Mouse (Mus musculus) heart, adult 2 months (tissue): ENCODE measurements at regions not wholly inside any gene's neighbourhood (a gene's known extent, or its start where the extent isn't known, plus 50 kb on each side); places are given as distances from the start of the nearest gene placed in this dataset.

Experiments
- DNase-seq, 2 experiments: peaks; one replicate each; pipeline ENCODE4 v3.0.0; 2021
- H3K27ac ChIP-seq: fragments of 200-600 bp; 2 replicates; pipeline ENCODE4 v1.8.1; 2022
- H3K27me3 ChIP-seq: fragments of 200-500 bp; 2 replicates; pipeline ENCODE4 v1.6.1; 2012; ENCODE audit warnings: mild to moderate bottlenecking, low read length, inconsistent platforms, mixed read lengths; ENCODE audit not compliant: control insufficient read depth, insufficient read depth
- H3K36me3 ChIP-seq: fragments of 200-500 bp; 2 replicates; pipeline ENCODE4 v1.6.1; 2012; ENCODE audit warnings: low read length, inconsistent platforms; ENCODE audit not compliant: control insufficient read depth, insufficient read depth
- H3K4me1 ChIP-seq: fragments of 200-500 bp; 2 replicates; pipeline ENCODE4 v1.6.1; 2011; ENCODE audit warnings: low read length; ENCODE audit not compliant: control insufficient read depth, insufficient read depth
- H3K4me3 ChIP-seq: fragments of 200-600 bp; 2 replicates; pipeline ENCODE4 v1.8.1; 2022
- H3K79me2 ChIP-seq: fragments of 200-500 bp; replicated peaks from 2 replicates; pipeline ENCODE4 v1.6.1; 2012; ENCODE audit warnings: mild to moderate bottlenecking, inconsistent platforms, low read length, moderate library complexity, mixed read lengths; ENCODE audit not compliant: control insufficient read depth, insufficient read depth
- H3K9ac ChIP-seq: fragments of 200-500 bp; 2 replicates; pipeline ENCODE4 v1.6.1; 2012; ENCODE audit warnings: low read depth, mild to moderate bottlenecking, control low read depth, inconsistent platforms, low read length, mixed read lengths
- CTCF ChIP-seq: fragments of 200-600 bp; IDR thresholded peaks from 2 replicates; pipeline ENCODE4 v1.8.1; 2022; ENCODE audit warnings: antibody characterized with exemption, mild to moderate bottlenecking, moderate library complexity
- EP300 ChIP-seq: fragments of 200-500 bp; IDR thresholded peaks from 2 replicates; pipeline ENCODE4 v1.6.1; 2011; ENCODE audit warnings: low read depth, low read length, control low read depth; ENCODE audit not compliant: insufficient read depth
- POLR2A ChIP-seq: fragments of 200-500 bp; IDR thresholded peaks from 2 replicates; pipeline ENCODE4 v1.6.1; 2011; ENCODE audit warnings: mild to moderate bottlenecking, low read depth, low read length, control low read depth; ENCODE audit not compliant: insufficient read depth
- WGBS: fragments of 180-500 bp; shearing (Covaris S2); methylation state at CpG from one replicate; pipeline ENCODE4 v1.1.7; 2018; 5-methylcytosine and 5-hydroxymethylcytosine counted together
- intact Hi-C: fragments of 180-260 bp; cut with DNase I; formaldehyde crosslinking; loops from one replicate; pipeline ENCODE4 v1.15.1; 2025

DNA sequence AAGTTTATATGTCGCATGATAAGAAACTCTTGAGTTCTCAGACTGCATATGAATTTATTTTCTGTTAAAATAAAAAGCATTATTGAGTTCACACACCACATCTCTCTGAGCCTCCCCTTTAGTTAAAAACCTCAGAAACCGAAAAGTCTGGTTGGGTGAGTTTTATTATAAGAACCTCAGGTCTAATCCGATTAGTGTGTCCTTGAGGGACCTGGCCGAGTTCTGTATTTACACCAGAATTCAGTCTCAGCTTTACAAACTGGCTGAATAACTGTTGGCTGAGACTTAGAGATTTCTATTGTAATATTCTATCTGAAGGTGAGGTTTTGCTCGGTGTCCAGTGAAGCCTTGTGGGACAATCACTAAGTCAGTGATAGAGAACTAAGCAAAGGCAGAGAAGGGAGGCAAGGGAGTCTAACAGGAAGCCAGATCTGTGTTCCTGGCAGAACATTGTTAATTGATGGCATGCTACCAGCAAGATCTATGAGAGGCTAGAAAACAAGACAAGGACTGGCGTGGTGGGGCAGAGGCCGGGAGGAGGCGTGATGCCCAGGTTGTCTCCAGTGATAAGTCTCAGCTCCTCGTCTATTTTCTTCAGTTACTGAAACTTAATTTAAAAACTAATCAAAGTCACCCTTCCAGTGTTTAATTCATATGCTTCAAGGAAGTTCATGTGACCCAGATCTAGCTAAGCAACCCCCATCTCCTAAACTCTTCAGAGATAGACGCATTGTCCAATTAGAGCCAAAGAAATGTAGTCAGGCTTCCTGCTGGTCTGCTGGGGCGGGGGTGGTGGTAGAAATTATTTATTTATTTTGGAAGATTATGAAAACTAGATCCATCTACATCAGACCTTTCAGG is 171.8 kb upstream of the Fer start:
- Histone ChIP-seq H3K9ac (no peak overlapping the region), H3K79me2 (no peaks in the 10 kb centered on the region), H3K27me3 (no peaks in the 10 kb centered on the region), H3K4me3 (no peak overlapping the region), H3K4me1 (no peaks in the 10 kb centered on the region), H3K36me3 (no peaks in the 10 kb centered on the region), H3K27ac (no peak overlapping the region)
- WGBS: 65% methylated on average over 11 of the region's 11 CpGs
- TF ChIP-seq EP300 (no peak), POLR2A (no peak), CTCF (no peak)
- intact Hi-C loops: no loop called here
- no peak for DNase-seq

DNA sequence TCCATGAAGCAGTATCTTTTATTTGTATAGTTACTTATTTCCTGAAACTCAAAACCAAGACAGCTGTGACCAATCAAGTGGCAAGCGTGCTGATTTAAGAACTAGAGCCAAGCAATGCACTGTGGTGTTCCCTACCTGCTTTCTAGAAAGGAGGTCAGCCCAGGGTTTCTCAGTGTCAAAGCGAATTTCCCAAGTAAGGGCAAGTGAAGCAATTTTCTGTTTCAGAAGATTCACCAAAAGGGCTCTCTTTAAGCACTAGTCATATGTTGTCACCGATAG is 171.2 kb upstream of the Fer start:
- DNase-seq: no peak
- WGBS: 78% methylated on average over 3 of the region's 3 CpGs
- H3K4me3 ChIP-seq: no peak overlapping the region
- no peaks in the 10 kb centered on the region for H3K79me2 ChIP-seq
- intact Hi-C loops: no loop called here
- H3K27me3 ChIP-seq: no peaks in the 10 kb centered on the region
- H3K4me1 ChIP-seq: no peaks in the 10 kb centered on the region
- no peak overlapping the region for H3K27ac ChIP-seq
- no peak overlapping the region for H3K9ac ChIP-seq
- H3K36me3 ChIP-seq: no peaks in the 10 kb centered on the region
- TF ChIP-seq CTCF (no peak), POLR2A (no peak), EP300 (no peak)

DNA sequence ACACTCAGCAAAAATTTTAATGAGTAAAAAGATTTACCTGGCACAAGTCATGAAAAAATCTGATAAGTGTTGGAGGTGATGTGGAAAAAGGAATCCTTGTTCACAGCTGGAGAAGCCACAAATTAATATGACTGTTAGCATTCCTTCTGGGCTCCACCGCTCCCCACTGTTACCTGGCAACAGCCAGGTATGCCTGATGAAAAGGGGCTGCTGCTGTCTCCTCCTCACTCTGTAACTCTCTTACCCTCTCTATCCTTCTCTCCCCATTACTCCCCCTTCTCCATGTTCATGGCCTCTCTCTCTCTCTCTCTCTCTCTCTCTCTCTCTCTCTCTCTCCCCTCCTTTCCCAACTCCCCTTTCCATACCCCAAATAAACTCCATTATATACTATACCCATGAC is 169.6 kb upstream of the Fer start:
- intact Hi-C loops: no loop called here

DNA sequence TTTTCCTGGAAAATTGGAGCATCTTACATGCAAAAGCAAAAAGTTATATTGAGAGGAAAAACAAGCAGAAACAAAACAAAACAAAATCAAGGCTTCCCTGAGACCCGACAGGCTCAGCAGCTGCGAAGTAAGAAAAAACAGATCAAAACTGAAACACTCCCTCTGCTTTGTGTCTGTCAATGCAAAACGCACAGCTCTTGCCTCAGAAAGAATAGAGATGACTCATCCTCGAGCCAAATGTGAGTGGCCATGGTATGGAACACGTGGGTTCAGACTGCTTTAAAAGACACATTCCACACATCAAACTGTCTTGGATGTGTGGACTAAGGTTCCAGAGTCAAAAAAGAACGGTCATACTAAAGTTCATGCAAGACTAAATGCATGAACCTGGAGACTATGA is 163.3 kb upstream of the Fer start:
- no peaks in the 10 kb centered on the region for H3K27me3 ChIP-seq
- no peaks in the 10 kb centered on the region for H3K36me3 ChIP-seq
- no peak overlapping the region for H3K9ac ChIP-seq
- TF ChIP-seq EP300 (no peak), POLR2A (no peak), CTCF (no peak)
- no peaks in the 10 kb centered on the region for H3K4me1 ChIP-seq
- DNase-seq: no peak
- H3K4me3 ChIP-seq: no peak overlapping the region
- intact Hi-C loops: no loop called here
- H3K27ac ChIP-seq: no peak overlapping the region
- 63% methylated on average over 6 of the region's 6 CpGs for WGBS
- H3K79me2 ChIP-seq: no peaks in the 10 kb centered on the region

More for the DNA sequence above, 169.6 kb upstream of the Fer start:
- no peaks in the 10 kb centered on the region for H3K27me3 ChIP-seq
- H3K27ac ChIP-seq: no peak overlapping the region
- no peaks in the 10 kb centered on the region for H3K79me2 ChIP-seq
- 78% methylated on average over 1 of the region's 1 CpGs for WGBS
- DNase-seq: no peak
- no peaks in the 10 kb centered on the region for H3K4me1 ChIP-seq
- H3K36me3 ChIP-seq: no peaks in the 10 kb centered on the region
- H3K4me3 ChIP-seq: no peak overlapping the region
- no peak overlapping the region for H3K9ac ChIP-seq
- TF ChIP-seq EP300 (no peak), POLR2A (no peak), CTCF (no peak)

DNA sequence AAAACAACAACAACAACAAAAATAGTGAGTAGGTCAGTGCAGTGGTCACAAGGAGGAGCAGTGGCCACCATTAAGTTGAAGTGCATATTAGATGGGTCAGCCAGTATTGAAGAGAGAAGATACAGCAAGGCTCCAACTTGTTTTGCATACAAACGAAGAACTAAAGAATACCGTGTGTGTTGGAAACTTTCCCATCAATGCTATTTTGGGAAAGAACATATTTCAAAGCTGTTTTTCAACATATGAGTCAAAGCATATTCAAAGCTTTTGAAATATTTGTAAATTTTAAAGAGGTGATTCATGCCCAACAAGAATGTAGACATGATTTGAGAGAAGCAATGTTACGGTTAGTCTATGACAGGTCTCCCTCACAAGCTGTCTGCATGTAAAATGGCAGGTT is 157.9 kb upstream of the Fer start:
- no peak overlapping the region for H3K4me3 ChIP-seq
- intact Hi-C loops: no loop called here
- 72% methylated on average over 3 of the region's 3 CpGs for WGBS

DNA sequence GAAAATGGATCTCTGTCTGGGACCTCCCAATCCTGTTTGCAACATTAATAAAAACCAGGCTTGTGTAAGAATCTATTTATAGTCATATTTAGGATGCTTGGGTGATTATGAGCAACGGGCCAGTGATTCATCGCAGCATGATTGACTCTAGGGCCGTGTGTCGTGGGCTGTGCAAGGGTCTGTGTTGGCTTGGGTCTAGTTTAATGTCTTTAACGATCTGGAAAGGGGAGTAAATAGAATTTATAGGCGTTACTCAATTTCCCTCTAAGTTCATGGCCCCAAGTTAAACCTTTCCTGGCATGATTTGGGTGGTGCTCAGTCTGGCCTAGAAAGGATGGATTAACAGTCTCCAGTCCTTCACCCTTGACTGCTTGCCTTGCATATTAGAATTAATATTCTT is 149.9 kb upstream of the Fer start:
- Histone ChIP-seq H3K4me1 (no peaks in the 10 kb centered on the region), H3K36me3 (no peaks in the 10 kb centered on the region), H3K27ac (no peak overlapping the region), H3K9ac (no peak overlapping the region), H3K27me3 (no peaks in the 10 kb centered on the region), H3K4me3 (no peak overlapping the region), H3K79me2 (no peaks in the 10 kb centered on the region)
- DNase-seq: no peak
- WGBS: 57% methylated on average over 6 of the region's 6 CpGs
- TF ChIP-seq POLR2A (no peak), EP300 (no peak), CTCF (no peak)
- intact Hi-C loops: no loop called here

More for the DNA sequence above, 157.9 kb upstream of the Fer start:
- no peak for DNase-seq
- Histone ChIP-seq H3K79me2 (no peaks in the 10 kb centered on the region), H3K4me1 (no peaks in the 10 kb centered on the region), H3K27me3 (no peaks in the 10 kb centered on the region), H3K27ac (no peak overlapping the region), H3K36me3 (no peaks in the 10 kb centered on the region), H3K9ac (no peak overlapping the region)
- TF ChIP-seq EP300: no peak
- TF ChIP-seq CTCF: no peak
- no peak for TF ChIP-seq POLR2A

DNA sequence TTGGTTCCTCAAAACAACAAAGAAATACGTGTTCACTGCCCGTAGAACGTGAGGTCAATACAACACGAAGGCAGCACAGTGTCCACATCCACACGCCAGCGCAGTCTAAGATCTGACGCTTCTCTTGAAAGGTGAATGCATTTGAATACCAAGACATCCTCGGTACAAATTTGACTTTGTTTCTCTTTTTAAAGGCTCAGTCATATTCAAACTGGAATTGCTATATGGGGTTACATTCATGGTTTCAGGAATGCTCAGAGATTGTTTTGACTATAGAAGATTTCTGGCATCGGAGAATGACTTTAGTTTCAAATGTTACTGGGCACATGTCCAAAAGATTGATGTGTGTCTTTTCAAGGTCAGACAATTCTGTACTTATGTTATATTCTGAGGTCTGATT is 147.2 kb upstream of the Fer start:
- TF ChIP-seq POLR2A: no peak
- 87% methylated on average over 9 of the region's 9 CpGs for WGBS
- no peaks in the 10 kb centered on the region for H3K79me2 ChIP-seq
- intact Hi-C loops: no loop called here
- no peak for DNase-seq
- no peak overlapping the region for H3K4me3 ChIP-seq
- no peak overlapping the region for H3K9ac ChIP-seq
- H3K27ac ChIP-seq: no peak overlapping the region
- no peaks in the 10 kb centered on the region for H3K36me3 ChIP-seq
- no peaks in the 10 kb centered on the region for H3K4me1 ChIP-seq
- no peaks in the 10 kb centered on the region for H3K27me3 ChIP-seq
